Mouse (Mus musculus): ENCODE measurements around the gene Eif5. TPM values are rescaled to one million over a fixed set of nuclear protein-coding genes. Genes with fewer than 3 reads are reported as not detected.

The Eif5 gene
- polyA plus RNA-seq, 1 experiment from 2014 or later = 587 TPM

- Histone ChIP-seq H3K36me3 (no peaks in the 10 kb centered on the region), H3K9ac (peak overlapping the region; percentile 75), H3K4me1 (replicated peaks) (peaks cover 41% of the 10 kb centered on the region), H3K27me3 (no peaks in the 10 kb centered on the region), H3K27ac (replicated peaks) (peak overlapping the region; percentile 98), H3K9me3 (no peaks in the 10 kb centered on the region), H3K4me2 (peak overlapping the region; percentile 89), H3K4me3 (peak overlapping the region; percentile 98)
- ATAC-seq (ENCODE audit: low read depth) = no peak
- WGBS = 39% methylated on average over 6 of the region's 6 CpGs
Observed at GRCm38 (mm10) chr12:111573315-111573714, 35.5 kb downstream of the Eif5 start.

- peaks cover 41% of the 10 kb centered on the region for H3K4me1 ChIP-seq (replicated peaks)
Observed at GRCm38 (mm10) chr12:111574074-111574886, 36.5 kb downstream of the Eif5 start, which contains the start of gene Mark3. TSS of gene Mark3 (plus strand) at chr12:111574523.

DNA sequence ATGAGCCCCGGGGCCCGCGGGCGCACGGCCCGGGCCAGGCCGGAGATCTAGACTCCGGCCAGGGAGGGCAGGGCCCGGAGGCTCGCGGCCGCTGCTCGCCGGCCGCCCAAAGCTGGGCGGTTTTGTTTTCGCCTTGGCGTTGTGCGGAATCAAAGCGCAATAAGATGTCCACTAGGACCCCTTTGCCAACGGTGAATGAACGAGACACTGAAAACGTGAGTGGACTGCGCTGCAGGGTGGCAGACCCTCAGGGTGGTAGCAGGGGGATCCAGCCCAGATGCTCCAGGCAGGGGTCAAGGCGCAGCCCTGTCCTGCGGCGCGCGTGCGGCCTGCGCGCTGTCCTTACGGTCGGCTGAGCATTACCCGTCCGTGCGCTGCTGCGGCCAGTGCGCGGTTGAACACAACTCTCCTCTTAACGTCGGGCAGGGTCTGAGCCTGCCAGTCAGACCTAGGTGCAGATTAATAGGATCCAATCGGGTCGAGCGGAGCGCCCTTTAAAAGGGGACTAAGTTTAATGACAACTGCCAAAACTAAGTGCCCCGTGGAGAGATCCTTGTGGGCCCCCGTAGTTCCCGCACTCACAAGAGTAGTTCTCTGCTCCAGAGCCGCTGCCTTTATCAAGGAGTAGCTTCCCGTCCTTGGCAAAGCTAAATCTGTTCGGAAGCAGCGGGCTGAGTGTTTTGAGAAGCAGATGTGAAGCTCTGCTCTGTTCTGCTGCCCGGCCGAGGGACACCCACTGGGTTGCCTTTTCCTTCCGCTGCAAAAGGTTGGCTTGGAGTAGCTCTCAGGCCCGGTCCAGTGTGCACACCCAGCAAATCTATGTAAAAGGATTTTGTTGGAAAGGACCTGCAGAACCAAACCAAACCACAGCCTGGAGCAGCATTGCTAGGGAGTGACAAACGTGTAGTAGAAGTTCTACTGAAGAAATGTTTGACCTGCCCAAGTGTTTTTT lies 37.3 kb downstream of the Eif5 start:
- H3K4me3 ChIP-seq = peak overlapping the region; percentile 98
- H3K27me3 ChIP-seq = no peaks in the 10 kb centered on the region
- no peaks in the 10 kb centered on the region for H3K36me3 ChIP-seq
- H3K4me2 ChIP-seq = peak overlapping the region; percentile 89
- H3K9me3 ChIP-seq = no peaks in the 10 kb centered on the region
- WGBS = under 1% methylated on average over 58 of the region's 58 CpGs
- H3K27ac ChIP-seq (replicated peaks) = peak overlapping the region; percentile 98
- peaks cover 41% of the 10 kb centered on the region for H3K4me1 ChIP-seq (replicated peaks)
- ATAC-seq (ENCODE audit: low read depth) = peak; percentile 57
- peak overlapping the region; percentile 100 for H3K9ac ChIP-seq

More at GRCm38 (mm10) chr12:111574074-111574886, 36.5 kb downstream of the Eif5 start, which contains the start of gene Mark3:
- Histone ChIP-seq H3K4me3 (peak within 1 kb of the TSS; percentile 98), H3K36me3 (no peaks in the 10 kb centered on the region), H3K9ac (peak within 1 kb of the TSS; percentile 100), H3K4me2 (peak within 1 kb of the TSS; percentile 89), H3K27me3 (no peaks in the 10 kb centered on the region), H3K9me3 (no peaks in the 10 kb centered on the region), H3K27ac (replicated peaks) (peak within 1 kb of the TSS; percentile 98)
- WGBS = 1% methylated on average over 68 of the region's 75 CpGs
- peak; percentile 98 for ATAC-seq (ENCODE audit: low read depth)

GRCm38 (mm10) chr12:111583058-111583457 lies 45.2 kb downstream of the Eif5 start:
- no peaks in the 10 kb centered on the region for H3K36me3 ChIP-seq
- no peak for ATAC-seq (ENCODE audit: low read depth)
- no peak overlapping the region for H3K9ac ChIP-seq
- no peak overlapping the region for H3K4me2 ChIP-seq
- no peaks in the 10 kb centered on the region for H3K9me3 ChIP-seq
- H3K4me3 ChIP-seq = no peak overlapping the region
- WGBS = 92% methylated on average over 1 of the region's 1 CpGs
- no peak overlapping the region for H3K27ac ChIP-seq (replicated peaks)
- H3K27me3 ChIP-seq = no peaks in the 10 kb centered on the region
- H3K4me1 ChIP-seq (replicated peaks) = peaks cover 8% of the 10 kb centered on the region; the same call in 1 of the 2 replicates

DNA sequence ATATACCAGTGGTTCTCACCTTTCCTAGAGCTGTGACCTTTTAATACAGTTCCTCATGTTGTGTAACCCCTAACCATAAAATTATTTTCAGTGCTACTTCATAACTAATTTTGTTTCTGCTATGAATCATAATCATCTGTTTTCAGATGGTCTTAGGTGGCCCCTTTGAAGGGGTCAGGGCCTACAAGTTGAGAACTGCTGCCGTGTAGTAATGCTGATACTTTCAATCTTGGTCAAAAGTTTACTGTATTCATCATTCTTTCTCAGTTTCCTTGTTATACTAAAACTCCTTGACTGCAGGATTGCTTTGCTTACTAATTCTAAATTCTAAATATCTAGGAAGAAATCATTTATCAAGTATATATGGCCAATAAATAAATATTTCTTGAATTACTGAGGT lies 46.6 kb downstream of the Eif5 start:
- Histone ChIP-seq H3K27ac (replicated peaks) (no peak overlapping the region), H3K9me3 (no peaks in the 10 kb centered on the region), H3K36me3 (no peaks in the 10 kb centered on the region), H3K4me3 (no peak overlapping the region), H3K9ac (no peak overlapping the region), H3K27me3 (no peaks in the 10 kb centered on the region), H3K4me1 (replicated peaks) (peaks cover 8% of the 10 kb centered on the region; the same call in 1 of the 2 replicates), H3K4me2 (no peak overlapping the region)
- 90% methylated on average over 1 of the region's 1 CpGs for WGBS
- ATAC-seq (ENCODE audit: low read depth) = no peak

DNA sequence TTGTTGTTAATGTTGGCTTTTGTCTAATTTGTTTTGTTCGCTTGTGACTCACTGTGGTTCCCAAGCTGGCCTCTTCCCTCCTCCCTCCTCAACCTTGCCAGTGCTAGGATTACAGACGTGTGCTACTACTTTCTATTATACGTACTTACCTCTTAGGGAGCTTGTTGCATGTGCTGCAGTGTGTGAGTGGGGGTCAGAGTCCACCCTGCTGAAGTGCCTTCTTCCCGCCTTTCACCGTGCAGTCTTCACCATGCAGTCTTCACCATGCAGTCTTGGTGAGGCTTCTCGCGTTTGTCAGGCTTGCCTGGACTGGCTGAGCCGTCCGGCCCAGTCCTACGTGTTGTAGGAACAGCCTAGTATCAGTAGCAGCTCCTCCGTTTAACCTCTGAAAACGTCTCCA lies 49.4 kb downstream of the Eif5 start:
- no peak overlapping the region for H3K4me2 ChIP-seq
- peaks cover 8% of the 10 kb centered on the region; the same call in 1 of the 2 replicates for H3K4me1 ChIP-seq (replicated peaks)
- WGBS = 87% methylated on average over 12 of the region's 12 CpGs
- no peak overlapping the region for H3K4me3 ChIP-seq
- no peaks in the 10 kb centered on the region for H3K36me3 ChIP-seq
- H3K27ac ChIP-seq (replicated peaks) = no peak overlapping the region
- no peak overlapping the region for H3K9ac ChIP-seq
- no peaks in the 10 kb centered on the region for H3K27me3 ChIP-seq
- no peaks in the 10 kb centered on the region for H3K9me3 ChIP-seq
- no peak for ATAC-seq (ENCODE audit: low read depth)

- WGBS = 84% methylated on average over 14 of the region's 14 CpGs
- ATAC-seq (ENCODE audit: low read depth) = no peak
- no peak overlapping the region for H3K27ac ChIP-seq (replicated peaks)
- no peak overlapping the region for H3K4me2 ChIP-seq
- no peak overlapping the region for H3K4me3 ChIP-seq
- H3K9me3 ChIP-seq = no peaks in the 10 kb centered on the region
- H3K36me3 ChIP-seq = peaks cover 47% of the 10 kb centered on the region
- H3K4me1 ChIP-seq (replicated peaks) = no peaks in the 10 kb centered on the region
- no peak overlapping the region for H3K9ac ChIP-seq
- H3K27me3 ChIP-seq = no peaks in the 10 kb centered on the region
Observed at GRCm38 (mm10) chr12:111592407-111593021, 54.7 kb downstream of the Eif5 start.

- no peak for ATAC-seq (ENCODE audit: low read depth)
- Histone ChIP-seq H3K36me3 (peaks cover 60% of the 10 kb centered on the region), H3K27ac (replicated peaks) (no peak overlapping the region), H3K9me3 (no peaks in the 10 kb centered on the region), H3K4me2 (no peak overlapping the region), H3K27me3 (no peaks in the 10 kb centered on the region), H3K4me1 (replicated peaks) (no peaks in the 10 kb centered on the region), H3K4me3 (no peak overlapping the region), H3K9ac (no peak overlapping the region)
- 84% methylated on average over 2 of the region's 2 CpGs for WGBS
Observed at GRCm38 (mm10) chr12:111593775-111594174, 56.0 kb downstream of the Eif5 start.

Other genes starting within 250 kb of the Eif5 start
- 34.0 and 41.4 TPM in 2 replicates for gene Cdc42bpb, start 160.3 kb upstream of the Eif5 start, polyA plus RNA-seq (2015; fragmentation: Nextera tagmentation; extraction: Ambion mirVana)
- gene Lbhd2, start 131.2 kb upstream of the Eif5 start, polyA plus RNA-seq (2015; fragmentation: Nextera tagmentation; extraction: Ambion mirVana) = 1.4 TPM in 1 of 2 replicates, not detected in the other
- gene Exoc3l4, start 121.0 kb upstream of the Eif5 start, polyA plus RNA-seq (2015; fragmentation: Nextera tagmentation; extraction: Ambion mirVana) = 1.1 and 2.3 TPM in 2 replicates
- gene Tnfaip2, start 95.5 kb upstream of the Eif5 start, polyA plus RNA-seq (2015; fragmentation: Nextera tagmentation; extraction: Ambion mirVana) = 0.98 and 1.9 TPM in 2 replicates
- 1.6 TPM in 2 replicates for gene Gm266, start 52.2 kb upstream of the Eif5 start, polyA plus RNA-seq (2015; fragmentation: Nextera tagmentation; extraction: Ambion mirVana)
- gene Mark3, start 36.5 kb downstream of the Eif5 start, polyA plus RNA-seq (2015; fragmentation: Nextera tagmentation; extraction: Ambion mirVana) = 53.1 and 61.5 TPM in 2 replicates
- gene Ckb, start 134.3 kb downstream of the Eif5 start, polyA plus RNA-seq (2015; fragmentation: Nextera tagmentation; extraction: Ambion mirVana) = 1,774 and 1,823 TPM in 2 replicates
- 7.2 and 8.5 TPM in 2 replicates for gene Trmt61a, start 140.1 kb downstream of the Eif5 start, polyA plus RNA-seq (2015; fragmentation: Nextera tagmentation; extraction: Ambion mirVana)
- gene Bag5, start 175.2 kb downstream of the Eif5 start, polyA plus RNA-seq (2015; fragmentation: Nextera tagmentation; extraction: Ambion mirVana) = 57.6 and 66.2 TPM in 2 replicates
- gene Apopt1, start 175.2 kb downstream of the Eif5 start, polyA plus RNA-seq (2015; fragmentation: Nextera tagmentation; extraction: Ambion mirVana) = 52.0 and 59.1 TPM in 2 replicates
- gene Klc1, start 220.8 kb downstream of the Eif5 start, polyA plus RNA-seq (2015; fragmentation: Nextera tagmentation; extraction: Ambion mirVana) = 593 and 603 TPM in 2 replicates

All from neural tube, embryonic 13.5 days (tissue).